8 mouse cellular contexts compared by ENCODE assay signal in the genomic region with DNA sequence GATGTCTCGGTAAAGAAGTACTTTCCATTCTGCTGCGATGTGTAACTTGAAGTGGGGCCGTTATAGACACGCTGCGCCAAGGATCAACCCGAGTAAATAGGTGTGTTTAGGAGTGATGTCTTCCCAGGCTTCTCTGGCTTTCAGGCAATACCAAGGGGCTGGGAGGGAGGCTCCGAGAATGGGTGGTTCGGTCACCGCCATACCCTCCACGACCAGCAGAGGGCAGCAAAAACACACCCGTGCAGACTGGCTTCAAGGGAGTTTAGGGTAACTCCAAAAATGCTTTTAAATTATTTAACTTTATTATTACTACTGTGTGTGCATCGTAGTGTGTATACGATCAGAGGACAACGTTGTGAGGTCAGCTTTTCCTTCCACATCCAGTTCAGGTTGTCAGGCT. TPM values are rescaled to one million over a fixed set of nuclear protein-coding genes. Genes with fewer than 3 reads are reported as not detected.
DNase-seq lines count a peak whose midpoint lies in the region; TF ChIP-seq lines count a peak whose summit lies in the region.

No protein-coding gene starts in this region.

- H3K4me3 ChIP-seq in lung, adult 2 months (replicated peaks; ENCODE audit: extremely low read depth, low read depth, low read length), result no peak overlapping the region
- H3K4me3 ChIP-seq in olfactory bulb, adult 2 months (ENCODE audit: insufficient read depth, low read depth, low read length), result no peak overlapping the region

- H3K4me1 ChIP-seq in lung, adult 2 months (ENCODE audit: control insufficient read depth, insufficient read depth, low read length), result peaks cover 4% of the 10 kb centered on the region; the same call in 1 of the 2 replicates
- peaks cover 15% of the 10 kb centered on the region for H3K4me1 ChIP-seq in olfactory bulb, adult 2 months (ENCODE audit: control insufficient read depth, insufficient read depth, low read length)

- DNase-seq in CD4-positive helper T cell, adult 2 months (ENCODE audit: low read depth, low spot score), result peak; percentile 69
- peak; percentile 89 to 91 for DNase-seq in adrenal gland, adult 18-20 months (ENCODE audit: low spot score in 2 of 2)
- peak; percentile 84 for DNase-seq in embryo, embryonic 10 days (ENCODE audit: low spot score)
- peak; percentile 79 to 84 for DNase-seq in gastrocnemius, postnatal 4 days (ENCODE audit: low spot score in 2 of 2)
- DNase-seq in kidney, postnatal 4 days, result peak; percentile 93 to 95
- peak; percentile 90 for DNase-seq in lung, adult 2 months
- peak; percentile 74 for DNase-seq in thymus, postnatal 0 days (ENCODE audit: low spot score)

- no peak for TF ChIP-seq POLR2A in lung, adult 2 months (IDR thresholded peaks at IDR 0.05; ENCODE audit: borderline replicate concordance, extremely low read depth, low read depth, low read length)
- TF ChIP-seq POLR2A in olfactory bulb, adult 2 months (IDR thresholded peaks at IDR 0.05; ENCODE audit: insufficient read depth, low read depth, low read length), result no peak

- no peak overlapping the region for H3K27ac ChIP-seq in olfactory bulb, adult 2 months (ENCODE audit: insufficient read depth, low read depth, low read length)

- WGBS in lung, adult 2 months, result 7% methylated on average over 14 of the region's 14 CpGs
- 11% methylated on average over 14 of the region's 14 CpGs for WGBS in olfactory bulb, adult 2 months

- TF ChIP-seq CTCF in lung, adult 2 months (IDR thresholded peaks at IDR 0.05; ENCODE audit: insufficient read depth, low read length), result peak; percentile 94
- TF ChIP-seq CTCF in olfactory bulb, adult 2 months (IDR thresholded peaks at IDR 0.05; ENCODE audit: insufficient read depth, low read depth, low read length), result peak; percentile 82

RNA-seq across cellular contexts. Expression of gene Ssr1, which starts 24.7 kb away (rescaled TPM):
- total RNA-seq in adrenal gland, adult 18-20 months (2021), result 100 to 1,000 TPM; 116 to 173 TPM
- 100 to 1,000 TPM in 1 of 2 experiments, 10 to 100 TPM in 1; 98.4 to 104 TPM for total RNA-seq in gastrocnemius, postnatal 4 days (2021)
- 7.7 and 13.8 TPM in 2 replicates for polyA plus RNA-seq in lung, adult 2 months (2012; rRNA removed)
- 114 and 188 TPM in 2 replicates for polyA plus RNA-seq in olfactory bulb, adult 2 months (2012; ENCODE audit: insufficient read depth, insufficient read length, low replicate concordance, missing spikeins)
- polyA plus RNA-seq in thymus, postnatal 0 days (2015; fragmentation: Nextera tagmentation; extraction: Ambion mirVana), result 79.5 and 87.2 TPM in 2 replicates
